Mouse (Mus musculus): Measurements from ENCODE around the gene Olfr279.
A peak's percentile ranks its signal among the peaks of the same experiment; 100 is the strongest.

Olfr279 gene

DNA sequence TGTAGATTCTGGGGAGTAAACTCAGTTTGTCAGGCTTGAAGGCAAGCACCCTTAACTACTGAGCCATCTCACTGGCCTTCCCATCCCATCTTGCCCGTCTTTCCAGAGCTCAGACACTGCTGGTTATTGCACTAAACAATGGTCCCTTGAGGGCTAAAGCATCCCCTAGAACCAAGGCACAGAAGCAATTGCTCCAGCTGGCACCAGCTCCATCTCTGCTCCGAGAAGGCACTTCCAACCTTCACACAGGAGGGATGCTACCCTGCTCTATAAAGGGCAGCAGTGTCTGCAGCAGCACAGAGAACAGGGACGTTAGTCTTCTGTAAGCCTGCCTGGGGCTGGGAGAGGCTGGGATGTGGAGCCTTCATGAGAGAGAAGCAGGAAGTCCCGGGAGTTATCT is at the start of gene Olfr279:
TSS of gene Olfr279 (plus strand) at position 301 of the 400 bp plus-strand sequence.
- no peak for DNase-seq (ENCODE audit: low spot score)

DNA sequence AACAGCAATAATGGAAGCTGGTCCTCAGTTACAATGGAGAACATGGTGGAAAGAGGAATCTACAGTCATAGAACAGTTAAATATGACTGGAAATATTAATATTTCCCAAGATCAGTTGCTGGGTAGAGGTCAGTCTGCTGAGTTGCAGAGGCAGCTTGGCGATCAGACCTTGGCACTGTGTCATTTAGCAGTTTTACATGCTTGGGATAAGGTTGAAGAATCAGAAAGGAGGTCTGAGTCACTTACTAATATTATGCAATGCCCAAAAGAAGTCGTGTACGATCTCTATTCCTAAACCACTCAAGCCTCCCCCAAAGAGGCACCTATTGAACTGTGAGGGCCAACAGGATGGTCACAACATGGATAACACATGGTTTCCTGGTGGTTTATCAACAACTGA is 47.6 kb upstream of the Olfr279 start:
- no peak for DNase-seq (ENCODE audit: low spot score)

DNA sequence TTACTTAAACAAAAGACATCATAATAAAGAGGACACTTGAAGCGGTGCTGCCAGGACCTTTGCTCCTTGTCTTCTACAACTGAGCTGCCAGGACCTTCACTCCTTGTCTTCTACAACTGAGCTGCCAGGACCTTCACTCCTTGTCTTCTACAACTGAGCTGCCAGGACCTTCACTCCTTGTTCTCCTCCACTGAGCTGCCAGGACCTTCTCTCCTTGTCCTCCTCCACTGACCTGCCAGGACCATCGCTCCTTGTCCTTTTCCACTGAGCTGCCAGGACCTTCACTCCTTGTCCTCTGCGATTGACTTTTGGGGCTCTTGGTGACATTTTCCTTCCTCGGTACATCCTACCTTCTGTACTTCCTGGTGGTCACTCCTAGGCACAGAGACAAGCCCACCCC is 43.7 kb upstream of the Olfr279 start:
- no peak for DNase-seq (ENCODE audit: low spot score)

DNA sequence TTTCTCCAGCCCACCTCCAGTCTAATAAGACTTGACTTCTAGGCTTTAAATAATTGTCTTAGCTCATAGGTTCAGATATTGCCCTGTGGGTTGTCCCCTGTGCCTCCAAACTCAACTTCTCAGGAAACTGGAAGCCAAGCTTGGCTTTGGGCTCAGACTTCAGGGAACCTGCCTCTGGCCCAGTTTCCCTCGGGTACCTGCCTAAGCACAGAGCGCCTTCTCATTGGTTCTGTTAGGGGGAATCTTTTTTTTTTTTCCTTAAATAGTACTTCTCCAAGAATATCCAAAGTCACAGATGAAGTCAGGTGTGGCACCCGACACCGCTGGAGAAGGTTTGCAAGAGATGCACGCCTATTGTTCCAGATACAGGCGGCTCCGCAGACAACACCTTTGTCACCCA is 39.9 kb upstream of the Olfr279 start, which contains the start of gene Olfr281:
TSS of gene Olfr281 (plus strand) at position 301 of the 400 bp plus-strand sequence.
- no peak for DNase-seq (ENCODE audit: low spot score)

DNA sequence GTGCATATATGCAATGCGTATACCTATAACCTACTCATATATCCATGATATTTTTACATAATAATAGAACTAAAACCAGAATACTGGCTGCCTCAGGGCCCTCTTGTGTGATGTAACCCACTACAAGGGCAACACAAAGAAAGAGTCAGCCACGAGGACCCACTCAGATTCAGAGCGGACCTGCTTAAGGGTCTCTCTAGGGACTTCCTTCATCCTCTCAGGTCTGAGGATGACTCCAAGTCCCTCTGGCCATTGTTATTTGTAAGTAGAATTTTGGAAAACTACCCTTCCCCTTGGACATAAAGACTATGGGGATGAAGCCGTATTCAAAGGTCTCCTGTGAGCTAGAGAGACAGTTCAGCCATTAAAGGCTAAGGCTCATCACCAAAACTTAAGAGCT is 22.6 kb upstream of the Olfr279 start, which contains the start of gene OR5BS1P:
TSS of gene OR5BS1P (plus strand) at position 301 of the 400 bp plus-strand sequence.
- DNase-seq (ENCODE audit: low spot score) = no peak

- no peak for DNase-seq (ENCODE audit: low spot score)
These were observed 20.7 kb upstream of the Olfr279 start for GRCm38 (mm10) chr15:98471539-98471938.

DNA sequence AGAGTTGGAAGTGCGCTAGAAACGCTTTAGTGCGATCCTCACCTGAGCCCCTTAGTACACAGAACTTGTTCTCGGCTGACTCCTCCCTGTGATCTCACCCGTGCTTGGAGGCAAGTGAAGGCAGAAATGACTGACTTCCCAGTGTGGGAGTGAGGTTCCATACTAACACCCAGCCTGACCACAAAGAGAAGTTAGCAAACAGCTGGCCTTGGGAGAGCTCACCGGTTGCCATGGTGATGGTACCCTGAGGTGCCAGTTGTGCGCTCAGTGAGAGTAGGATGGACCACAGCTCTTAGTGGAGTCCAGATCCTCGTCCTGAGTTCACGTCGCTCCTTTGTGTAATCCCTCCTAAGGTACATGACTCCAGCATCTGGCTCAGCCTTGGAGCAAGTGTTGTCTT is 17.2 kb upstream of the Olfr279 start:
- DNase-seq (ENCODE audit: low spot score) = no peak

GRCm38 (mm10) chr15:98475382-98475781 is 16.8 kb upstream of the Olfr279 start:
- DNase-seq (ENCODE audit: low spot score) = no peak

- DNase-seq (ENCODE audit: low spot score) = no peak
These were observed 15.9 kb upstream of the Olfr279 start for GRCm38 (mm10) chr15:98476281-98476680.

DNA sequence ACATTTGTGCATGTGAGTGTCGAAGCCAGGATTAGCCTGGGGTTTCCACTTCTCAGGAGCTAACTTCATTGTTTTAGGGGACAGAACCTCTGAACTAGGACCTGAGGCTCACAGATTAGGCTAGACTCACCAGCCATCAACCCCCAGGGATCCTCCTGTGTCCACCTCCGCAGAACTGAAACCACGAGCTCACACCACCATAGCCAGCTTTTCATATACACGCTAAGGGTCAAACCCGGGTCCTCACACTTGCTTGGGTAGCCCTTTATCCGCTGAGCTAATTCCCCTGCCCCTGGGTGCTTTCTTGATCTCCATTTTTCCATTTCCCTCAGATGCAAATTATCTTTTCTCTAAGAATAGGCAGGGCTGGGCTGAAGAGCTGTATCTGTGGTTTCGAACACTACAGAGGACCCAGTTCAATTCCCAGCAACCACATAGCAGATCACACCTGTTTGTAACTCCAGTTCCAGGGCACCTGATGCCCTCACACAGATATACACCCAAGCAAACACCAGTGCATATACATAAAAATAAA is 12.6 kb upstream of the Olfr279 start:
- no peak for DNase-seq (ENCODE audit: low spot score)

DNA sequence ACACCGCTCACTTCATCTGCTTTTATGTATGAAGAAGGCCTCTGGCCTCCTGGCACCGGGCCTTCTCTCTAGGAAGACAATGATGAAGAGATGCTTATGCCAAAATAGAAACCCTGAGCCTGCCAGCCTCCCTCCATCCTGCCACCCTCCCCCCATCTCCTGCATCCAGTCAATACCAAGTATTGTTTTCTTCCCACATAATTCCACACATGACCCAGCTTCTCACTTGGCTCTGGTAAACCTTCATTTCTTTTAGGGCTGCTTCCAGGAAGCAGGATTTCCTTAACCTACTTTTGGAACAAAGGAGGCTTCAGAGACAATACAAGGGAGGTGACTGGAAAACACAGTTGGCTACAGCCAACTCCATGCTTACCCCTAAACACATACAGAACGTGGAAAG is 9.5 kb upstream of the Olfr279 start, which contains the start of gene Lalba:
TSS of gene Lalba (minus strand) at position 21 of the 400 bp plus-strand sequence.
- no peak for DNase-seq (ENCODE audit: low spot score)

GRCm38 (mm10) chr15:98483907-98484886 is 8.0 kb upstream of the Olfr279 start:
- DNase-seq (ENCODE audit: low spot score) = no peak

GRCm38 (mm10) chr15:98486433-98487021 is 5.7 kb upstream of the Olfr279 start:
- DNase-seq (ENCODE audit: low spot score) = no peak

GRCm38 (mm10) chr15:98491332-98491731 is 870 bp upstream of the Olfr279 start:
- DNase-seq (ENCODE audit: low spot score) = no peak

- no peak for DNase-seq (ENCODE audit: low spot score)
These were observed 5.4 kb downstream of the Olfr279 start for GRCm38 (mm10) chr15:98497631-98498030.

GRCm38 (mm10) chr15:98503317-98503716 is 11.1 kb downstream of the Olfr279 start:
- DNase-seq (ENCODE audit: low spot score) = no peak

GRCm38 (mm10) chr15:98504514-98504913 is 12.3 kb downstream of the Olfr279 start:
- peak; percentile 42 for DNase-seq (ENCODE audit: low spot score)

- DNase-seq (ENCODE audit: low spot score) = no peak
These were observed 14.2 kb downstream of the Olfr279 start for GRCm38 (mm10) chr15:98506253-98506957.

GRCm38 (mm10) chr15:98507321-98507720 is 15.1 kb downstream of the Olfr279 start:
- DNase-seq (ENCODE audit: low spot score) = no peak

GRCm38 (mm10) chr15:98509387-98509786 is 17.2 kb downstream of the Olfr279 start:
- no peak for DNase-seq (ENCODE audit: low spot score)

DNA sequence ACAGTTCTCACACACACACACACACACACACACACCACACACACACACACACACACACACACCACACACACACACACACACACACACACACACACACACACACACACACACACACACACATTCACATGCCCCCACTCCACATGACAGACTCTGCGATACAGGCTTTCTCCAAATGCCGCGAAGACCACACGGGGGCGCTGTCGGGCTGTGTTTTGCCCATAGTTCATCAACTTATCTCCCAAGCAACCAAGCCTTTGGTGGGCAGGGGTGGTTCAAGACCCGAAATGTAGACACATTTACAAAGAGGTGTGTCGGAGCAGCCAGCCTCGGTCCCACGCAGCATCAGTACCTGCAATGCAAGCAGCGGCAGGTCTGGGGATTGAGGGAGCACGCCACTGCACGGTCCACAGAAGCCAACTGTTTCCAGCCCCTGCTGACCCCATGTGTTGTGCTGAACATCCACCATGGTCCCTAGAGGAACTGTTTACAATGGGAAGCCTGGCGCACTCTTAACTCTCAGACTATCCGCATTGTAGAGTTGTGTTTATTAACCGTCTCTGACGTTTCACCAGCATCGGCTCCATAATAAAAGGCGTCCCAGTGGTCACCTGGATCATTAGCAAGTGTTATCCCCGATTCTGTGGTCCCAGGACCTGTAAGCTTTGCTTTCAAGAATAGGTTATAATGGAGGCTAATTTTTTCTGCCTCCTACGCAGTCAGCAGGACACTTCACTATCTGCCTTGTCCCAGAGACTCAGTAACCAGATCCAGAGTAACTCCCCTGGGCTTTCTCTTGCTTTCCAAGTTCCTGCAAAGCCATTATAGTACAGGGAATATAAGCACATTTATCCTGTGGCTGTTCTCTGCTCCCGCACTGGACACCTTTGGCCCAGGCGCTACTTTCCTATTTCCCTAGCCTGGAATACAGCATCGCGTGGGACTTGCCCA is 18.5 kb downstream of the Olfr279 start:
- DNase-seq (ENCODE audit: low spot score) = no peak

Measured in urinary bladder, postnatal 10 days (tissue).